Mouse (Mus musculus) heart, adult 2 months (tissue): Measurements from ENCODE around the gene Pparg. TPM values are rescaled to one million over a fixed set of nuclear protein-coding genes. Genes with fewer than 3 reads are reported as not detected.

Experiments
- DNase-seq, 2 experiments: peaks; one replicate each; pipeline ENCODE4 v3.0.0; 2021
- H3K27ac ChIP-seq: fragments of 200-600 bp; 2 replicates; pipeline ENCODE4 v1.8.1; 2022
- H3K27me3 ChIP-seq: fragments of 200-500 bp; 2 replicates; pipeline ENCODE4 v1.6.1; 2012; ENCODE audit warnings: mild to moderate bottlenecking, low read length, inconsistent platforms, mixed read lengths; ENCODE audit not compliant: control insufficient read depth, insufficient read depth
- H3K36me3 ChIP-seq: fragments of 200-500 bp; 2 replicates; pipeline ENCODE4 v1.6.1; 2012; ENCODE audit warnings: low read length, inconsistent platforms; ENCODE audit not compliant: control insufficient read depth, insufficient read depth
- H3K4me1 ChIP-seq: fragments of 200-500 bp; 2 replicates; pipeline ENCODE4 v1.6.1; 2011; ENCODE audit warnings: low read length; ENCODE audit not compliant: control insufficient read depth, insufficient read depth
- H3K4me3 ChIP-seq: fragments of 200-600 bp; 2 replicates; pipeline ENCODE4 v1.8.1; 2022
- H3K79me2 ChIP-seq: fragments of 200-500 bp; replicated peaks from 2 replicates; pipeline ENCODE4 v1.6.1; 2012; ENCODE audit warnings: mild to moderate bottlenecking, inconsistent platforms, low read length, moderate library complexity, mixed read lengths; ENCODE audit not compliant: control insufficient read depth, insufficient read depth
- H3K9ac ChIP-seq: fragments of 200-500 bp; 2 replicates; pipeline ENCODE4 v1.6.1; 2012; ENCODE audit warnings: low read depth, mild to moderate bottlenecking, control low read depth, inconsistent platforms, low read length, mixed read lengths
- CTCF ChIP-seq: fragments of 200-600 bp; IDR thresholded peaks from 2 replicates; pipeline ENCODE4 v1.8.1; 2022; ENCODE audit warnings: antibody characterized with exemption, mild to moderate bottlenecking, moderate library complexity
- EP300 ChIP-seq: fragments of 200-500 bp; IDR thresholded peaks from 2 replicates; pipeline ENCODE4 v1.6.1; 2011; ENCODE audit warnings: low read depth, low read length, control low read depth; ENCODE audit not compliant: insufficient read depth
- POLR2A ChIP-seq: fragments of 200-500 bp; IDR thresholded peaks from 2 replicates; pipeline ENCODE4 v1.6.1; 2011; ENCODE audit warnings: mild to moderate bottlenecking, low read depth, low read length, control low read depth; ENCODE audit not compliant: insufficient read depth
- WGBS: fragments of 180-500 bp; shearing (Covaris S2); methylation state at CpG from one replicate; pipeline ENCODE4 v1.1.7; 2018; 5-methylcytosine and 5-hydroxymethylcytosine counted together
- intact Hi-C: fragments of 180-260 bp; cut with DNase I; formaldehyde crosslinking; loops from one replicate; pipeline ENCODE4 v1.15.1; 2025
- polyA plus RNA-seq: library from polyadenylated mRNA; depleted of rRNA; stranded (reverse); fragments of >200 nt; gene quantifications from 2 replicates; pipeline ENCODE4 v1.2.3, GENCODE M21; 2012
- total RNA-seq, 2 experiments: library from RNA; stranded (reverse); gene quantifications; 2 replicates each; pipeline ENCODE4 v1.2.3; 2021

Gene Pparg
- total and polyA plus RNA-seq, 3 experiments, result 11.6 to 15.7 (median 11.7) TPM

- Histone ChIP-seq H3K27ac (no peak overlapping the region), H3K27me3 (no peaks in the 10 kb centered on the region), H3K4me3 (no peak overlapping the region), H3K36me3 (peaks cover 23% of the 10 kb centered on the region), H3K4me1 (peaks cover 5% of the 10 kb centered on the region), H3K9ac (no peak overlapping the region), H3K79me2 (no peaks in the 10 kb centered on the region)
- intact Hi-C loops, result no loop called here
- no peak for DNase-seq
- no peak for TF ChIP-seq EP300
- TF ChIP-seq POLR2A, result no peak
- TF ChIP-seq CTCF, result no peak
Observed at GRCm38 (mm10) chr6:115471956-115472355, 111.2 kb downstream of the Pparg start.

- H3K4me1 ChIP-seq, result peaks cover 24% of the 10 kb centered on the region
- DNase-seq, result peak in 1 of 2 experiments; percentile 23
- no peaks in the 10 kb centered on the region for H3K79me2 ChIP-seq
- no peaks in the 10 kb centered on the region for H3K27me3 ChIP-seq
- WGBS, result 17% methylated on average over 7 of the region's 7 CpGs
- intact Hi-C loops, result no loop called here
- H3K36me3 ChIP-seq, result peaks cover 32% of the 10 kb centered on the region
- H3K27ac ChIP-seq, result peak overlapping the region; percentile 29
- H3K4me3 ChIP-seq, result no peak overlapping the region
- no peak for TF ChIP-seq CTCF
- TF ChIP-seq POLR2A, result no peak
- TF ChIP-seq EP300, result no peak
- no peak overlapping the region for H3K9ac ChIP-seq
Observed at GRCm38 (mm10) chr6:115477081-115477695, 116.4 kb downstream of the Pparg start.

GRCm38 (mm10) chr6:115479963-115480321 is 119.2 kb downstream of the Pparg start:
- Histone ChIP-seq H3K79me2 (no peaks in the 10 kb centered on the region), H3K4me3 (no peak overlapping the region), H3K4me1 (peaks cover 24% of the 10 kb centered on the region), H3K36me3 (peaks cover 32% of the 10 kb centered on the region), H3K27ac (peak overlapping the region; percentile 68), H3K27me3 (no peaks in the 10 kb centered on the region), H3K9ac (no peak overlapping the region)
- no peak for DNase-seq
- intact Hi-C loops, result no loop called here
- TF ChIP-seq POLR2A (no peak), EP300 (no peak), CTCF (no peak)

- H3K27me3 ChIP-seq, result no peaks in the 10 kb centered on the region
- intact Hi-C loops, result no loop called here
- TF ChIP-seq EP300 (peak; percentile 79; the same call in 1 of the 2 replicates), CTCF (no peak)
- DNase-seq, result peak; percentile 65 to 72
- peaks cover 32% of the 10 kb centered on the region for H3K36me3 ChIP-seq
- 11% methylated on average over 5 of the region's 5 CpGs for WGBS
- no peak overlapping the region for H3K4me3 ChIP-seq
- peak overlapping the region; percentile 68 for H3K27ac ChIP-seq
- H3K4me1 ChIP-seq, result peaks cover 24% of the 10 kb centered on the region
- no peaks in the 10 kb centered on the region for H3K79me2 ChIP-seq
- H3K9ac ChIP-seq, result no peak overlapping the region
Observed at GRCm38 (mm10) chr6:115480322-115481017, 119.7 kb downstream of the Pparg start.

GRCm38 (mm10) chr6:115481018-115481354 is 120.2 kb downstream of the Pparg start:
- H3K9ac ChIP-seq, result no peak overlapping the region
- peaks cover 24% of the 10 kb centered on the region for H3K4me1 ChIP-seq
- H3K27me3 ChIP-seq, result no peaks in the 10 kb centered on the region
- TF ChIP-seq EP300 (no peak), CTCF (no peak), POLR2A (no peak)
- 3% methylated on average over 1 of the region's 1 CpGs for WGBS
- no peak for DNase-seq
- H3K27ac ChIP-seq, result peak overlapping the region; percentile 68
- peaks cover 28% of the 10 kb centered on the region for H3K36me3 ChIP-seq
- intact Hi-C loops, result no loop called here
- H3K79me2 ChIP-seq, result no peaks in the 10 kb centered on the region
- H3K4me3 ChIP-seq, result no peak overlapping the region

GRCm38 (mm10) chr6:115481603-115482002 is 120.9 kb downstream of the Pparg start:
- no peaks in the 10 kb centered on the region for H3K27me3 ChIP-seq
- H3K27ac ChIP-seq, result no peak overlapping the region
- H3K4me3 ChIP-seq, result no peak overlapping the region
- TF ChIP-seq EP300 (no peak), CTCF (no peak), POLR2A (no peak)
- no peak for DNase-seq
- H3K79me2 ChIP-seq, result no peaks in the 10 kb centered on the region
- H3K4me1 ChIP-seq, result peaks cover 22% of the 10 kb centered on the region
- intact Hi-C loops, result no loop called here
- H3K36me3 ChIP-seq, result peaks cover 23% of the 10 kb centered on the region
- no peak overlapping the region for H3K9ac ChIP-seq
- WGBS, result 71% methylated on average over 3 of the region's 3 CpGs
